Mouse (Mus musculus) limb, embryonic 13.5 days (tissue): ENCODE measurements around the gene Vps53. TPM values are rescaled to one million over a fixed set of nuclear protein-coding genes. Genes with fewer than 3 reads are reported as not detected.

ENCODE experiments used
- ATAC-seq: fragments of 200-750 bp; cut with Nextera tagmentation; 2 replicates; pipeline ENCODE4 v1.8.0; 2017; ENCODE audit warnings: low read depth, moderate number of reproducible peaks, moderate TSS enrichment; ENCODE audit not compliant: low FRiP score
- H3K27ac ChIP-seq: fragments of 300-500 bp; sonication (generic); 2 replicates; pipeline ENCODE4 v1.5.1; 2015; ENCODE audit warnings: inconsistent platforms, mild to moderate bottlenecking, moderate library complexity
- H3K27me3 ChIP-seq: fragments of 300-500 bp; sonication (generic); 2 replicates; pipeline ENCODE4 v1.6.1; 2015; ENCODE audit warnings: mild to moderate bottlenecking, inconsistent platforms
- H3K36me3 ChIP-seq: fragments of 300-500 bp; sonication (generic); 2 replicates; pipeline ENCODE4 v1.6.1; 2015; ENCODE audit warnings: inconsistent platforms, mild to moderate bottlenecking, moderate library complexity
- H3K4me1 ChIP-seq: fragments of 300-500 bp; sonication (generic); 2 replicates; pipeline ENCODE4 v1.6.1; 2015; ENCODE audit warnings: inconsistent platforms
- H3K4me2 ChIP-seq: fragments of 300-500 bp; sonication (generic); replicated peaks from 2 replicates; pipeline ENCODE4 v1.6.1; 2015; ENCODE audit warnings: inconsistent platforms, mild to moderate bottlenecking, moderate library complexity
- H3K4me3 ChIP-seq: fragments of 300-500 bp; sonication (generic); 2 replicates; pipeline ENCODE4 v1.5.1; 2015; ENCODE audit warnings: moderate library complexity, mild to moderate bottlenecking, inconsistent platforms
- H3K9ac ChIP-seq: fragments of 300-500 bp; sonication (generic); 2 replicates; pipeline ENCODE4 v1.6.1; 2015; ENCODE audit warnings: mild to moderate bottlenecking, inconsistent platforms
- H3K9me3 ChIP-seq: fragments of 300-500 bp; sonication (generic); 2 replicates; pipeline ENCODE4 v1.6.1; 2016; ENCODE audit warnings: inconsistent platforms
- WGBS: fragments of 180-500 bp; shearing (Covaris S2); methylation state at CpG from one replicate; pipeline ENCODE4 v1.1.7; 2015; 5-methylcytosine and 5-hydroxymethylcytosine counted together
- polyA plus RNA-seq: library from polyadenylated mRNA; unstranded; fragments of >200 nt; fragmentation: Nextera tagmentation; extraction: Ambion mirVana; gene quantifications from 2 replicates; pipeline ENCODE4 v1.2.1, GENCODE M21; 2015

Vps53 gene
- polyA plus RNA-seq, 1 experiment from 2014 or later: 37.5 TPM

DNA sequence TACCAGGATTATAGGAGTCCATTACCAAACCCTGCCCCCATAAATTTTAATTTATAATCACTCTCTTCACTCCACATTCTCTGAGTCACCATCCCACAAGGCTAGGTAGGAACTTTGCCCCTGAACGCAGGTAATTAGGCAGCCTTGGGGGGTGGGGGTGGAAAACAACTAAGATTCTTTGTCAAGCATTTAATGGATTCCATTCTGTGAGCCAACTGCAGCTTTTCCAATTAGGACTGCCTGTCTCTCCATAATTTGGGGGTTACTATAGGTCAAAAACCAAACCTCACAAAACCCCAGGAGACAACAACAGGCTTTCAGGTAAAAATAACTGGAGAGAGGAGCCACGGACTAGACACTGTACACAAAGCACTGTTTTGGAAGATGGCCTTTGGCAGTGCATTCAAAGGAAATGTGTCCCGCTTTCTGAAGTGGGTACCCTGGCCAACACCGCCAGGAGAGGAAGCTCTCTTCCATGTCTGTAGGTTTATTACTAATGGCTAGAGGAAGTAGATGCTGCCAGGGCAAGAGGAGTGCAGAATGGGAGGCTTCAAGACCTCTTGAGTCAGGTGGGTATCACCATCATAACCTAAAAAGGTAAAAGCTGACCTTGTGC lies 138.6 kb downstream of the Vps53 start:
- Histone ChIP-seq H3K4me2 (no peak overlapping the region), H3K4me3 (no peak overlapping the region), H3K27ac (no peak overlapping the region), H3K27me3 (no peaks in the 10 kb centered on the region), H3K4me1 (peaks cover 31% of the 10 kb centered on the region), H3K9ac (no peak overlapping the region), H3K9me3 (no peaks in the 10 kb centered on the region), H3K36me3 (peaks cover 12% of the 10 kb centered on the region)
- 63% methylated on average over 4 of the region's 4 CpGs for WGBS
- no peak for ATAC-seq

DNA sequence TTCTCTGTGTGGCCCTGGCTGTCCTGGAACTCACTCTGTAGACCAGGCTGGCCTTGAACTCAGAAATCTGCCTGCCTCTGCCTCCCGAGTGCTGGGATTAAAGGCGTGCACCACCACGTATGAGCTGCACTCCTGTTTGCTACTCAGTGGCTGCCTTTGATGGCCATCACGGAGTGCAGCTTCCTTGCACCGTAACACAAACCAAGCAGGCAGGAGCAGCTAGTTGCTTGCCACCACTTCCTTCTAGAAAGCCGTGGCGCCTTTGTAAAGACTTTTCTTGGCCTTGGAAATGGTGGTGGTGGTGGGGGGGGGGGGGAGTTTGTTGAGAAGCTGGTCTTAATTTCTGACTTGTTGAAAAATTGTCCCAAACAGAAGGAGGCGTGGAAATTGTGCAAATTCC lies 139.3 kb downstream of the Vps53 start:
- no peak overlapping the region for H3K4me3 ChIP-seq
- WGBS: 90% methylated on average over 8 of the region's 8 CpGs
- H3K27me3 ChIP-seq: no peaks in the 10 kb centered on the region

DNA sequence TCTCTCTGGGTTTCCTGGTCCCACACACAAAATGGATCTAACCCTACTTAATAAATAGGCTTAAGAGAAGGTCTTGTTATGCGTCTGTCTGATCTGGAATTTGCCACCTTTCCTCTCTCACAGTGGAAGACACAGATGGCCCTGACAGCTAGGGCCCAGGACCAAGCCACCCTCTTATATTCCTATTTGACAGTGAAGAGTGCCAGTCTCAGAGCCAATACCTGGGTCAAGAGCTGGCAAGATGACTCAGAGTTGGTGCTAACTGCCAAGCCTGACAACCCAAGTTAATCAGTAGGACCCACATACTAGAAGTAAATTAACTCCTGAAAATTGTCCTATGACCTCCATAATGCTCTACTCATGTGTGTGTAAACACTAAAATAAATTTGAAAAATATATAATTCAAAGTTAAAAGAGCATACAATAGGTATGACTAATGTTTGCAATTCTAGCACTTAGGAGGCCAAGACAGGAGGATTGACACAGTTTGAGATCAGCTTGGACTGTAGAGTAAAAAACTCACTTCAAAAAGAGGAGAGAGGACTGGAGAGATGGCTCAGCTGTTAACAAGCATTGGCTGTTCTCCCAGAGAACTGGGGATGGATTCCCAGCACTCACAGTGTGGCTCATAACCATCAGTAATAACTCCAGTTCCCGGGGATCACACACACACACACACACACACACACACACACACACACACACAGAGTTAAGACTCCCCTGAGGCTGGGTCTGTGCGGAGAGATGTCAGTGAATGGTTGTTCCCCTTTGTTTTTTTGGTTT lies 140.0 kb downstream of the Vps53 start:
- Histone ChIP-seq H3K36me3 (no peaks in the 10 kb centered on the region; the same call in 1 of the 2 replicates), H3K4me2 (no peak overlapping the region), H3K27me3 (no peaks in the 10 kb centered on the region), H3K4me3 (no peak overlapping the region), H3K27ac (no peak overlapping the region), H3K9me3 (no peaks in the 10 kb centered on the region), H3K4me1 (peaks cover 30% of the 10 kb centered on the region), H3K9ac (no peak overlapping the region)
- WGBS: 84% methylated on average over 3 of the region's 3 CpGs
- ATAC-seq: no peak

More for the DNA sequence above, 139.3 kb downstream of the Vps53 start:
- Histone ChIP-seq H3K4me2 (no peak overlapping the region), H3K36me3 (peaks cover 4% of the 10 kb centered on the region; the same call in 1 of the 2 replicates), H3K27ac (no peak overlapping the region), H3K9me3 (no peaks in the 10 kb centered on the region), H3K4me1 (peaks cover 31% of the 10 kb centered on the region), H3K9ac (no peak overlapping the region)
- no peak for ATAC-seq

DNA sequence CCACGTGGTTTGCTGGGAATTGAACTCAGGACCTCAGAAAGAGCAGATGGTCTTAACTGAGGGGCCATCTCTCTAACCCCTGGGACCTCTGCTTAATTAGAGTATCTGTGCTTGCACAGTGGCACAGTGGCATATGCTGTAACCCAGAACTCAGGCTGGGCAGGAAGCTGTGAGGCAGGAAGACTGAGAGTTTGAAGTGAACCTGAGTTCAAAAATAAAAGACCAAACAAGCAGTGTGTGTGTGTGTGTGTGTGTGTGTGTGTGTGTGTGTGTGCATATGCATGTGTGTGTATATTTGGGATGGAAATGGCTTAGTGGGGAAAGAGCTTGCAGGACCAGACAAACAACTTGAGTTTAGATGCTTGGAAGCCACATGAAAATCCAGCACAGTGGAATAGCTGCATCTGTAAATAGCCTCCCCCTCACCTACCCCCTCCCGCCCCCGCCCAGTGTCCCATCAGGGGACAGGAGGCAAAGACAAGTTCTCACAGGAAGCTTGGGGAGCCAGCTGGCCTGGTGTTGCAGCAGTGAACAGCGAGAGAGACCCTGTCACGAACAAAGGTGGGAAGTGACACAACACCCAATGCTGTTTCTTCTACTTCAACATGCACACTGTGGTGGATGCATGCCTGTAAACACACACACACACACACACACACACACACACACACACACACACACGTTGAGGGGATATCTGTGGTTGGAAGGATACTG lies 141.7 kb downstream of the Vps53 start:
- Histone ChIP-seq H3K4me2 (no peak overlapping the region), H3K27ac (no peak overlapping the region), H3K9ac (no peak overlapping the region), H3K27me3 (no peaks in the 10 kb centered on the region), H3K36me3 (no peaks in the 10 kb centered on the region), H3K9me3 (no peaks in the 10 kb centered on the region), H3K4me3 (no peak overlapping the region), H3K4me1 (peaks cover 19% of the 10 kb centered on the region)
- WGBS: 44% methylated on average over 6 of the region's 6 CpGs
- ATAC-seq: no peak

- no peak overlapping the region for H3K27ac ChIP-seq
- no peaks in the 10 kb centered on the region for H3K27me3 ChIP-seq
- ATAC-seq: no peak
- no peaks in the 10 kb centered on the region for H3K36me3 ChIP-seq
- H3K9me3 ChIP-seq: no peaks in the 10 kb centered on the region
- no peak overlapping the region for H3K4me3 ChIP-seq
- H3K4me2 ChIP-seq: no peak overlapping the region
- 77% methylated on average over 8 of the region's 8 CpGs for WGBS
- no peak overlapping the region for H3K9ac ChIP-seq
- H3K4me1 ChIP-seq: no peaks in the 10 kb centered on the region
Measured at GRCm38 (mm10) chr11:76035182-76035581, 144.3 kb downstream of the Vps53 start.

DNA sequence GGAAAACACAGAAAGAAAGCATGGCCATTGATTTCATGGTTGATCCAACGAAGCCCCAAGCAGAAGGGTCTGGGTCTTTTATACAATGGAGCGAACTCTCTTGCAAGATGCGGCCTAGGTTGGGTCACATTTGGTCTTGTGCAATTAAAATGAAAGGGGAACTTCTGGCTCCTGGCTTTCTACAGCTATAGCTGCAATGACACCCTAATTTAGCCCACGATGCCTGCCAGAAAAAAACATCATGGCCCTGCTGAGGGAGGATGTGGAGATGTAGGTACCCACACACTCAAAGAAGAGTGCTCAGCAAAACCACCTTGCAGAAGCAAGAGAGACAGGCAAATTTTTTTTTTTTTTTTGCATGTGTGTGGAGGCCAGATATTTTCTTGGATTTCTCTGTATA lies 145.6 kb downstream of the Vps53 start:
- Histone ChIP-seq H3K36me3 (no peaks in the 10 kb centered on the region), H3K9ac (no peak overlapping the region), H3K4me3 (no peak overlapping the region), H3K4me1 (no peaks in the 10 kb centered on the region), H3K4me2 (no peak overlapping the region), H3K27ac (no peak overlapping the region), H3K9me3 (no peaks in the 10 kb centered on the region), H3K27me3 (no peaks in the 10 kb centered on the region)
- WGBS: 78% methylated on average over 4 of the region's 4 CpGs
- ATAC-seq: no peak

- no peaks in the 10 kb centered on the region for H3K27me3 ChIP-seq
- no peak overlapping the region for H3K27ac ChIP-seq
- H3K9me3 ChIP-seq: no peaks in the 10 kb centered on the region
- H3K9ac ChIP-seq: no peak overlapping the region
- no peak overlapping the region for H3K4me2 ChIP-seq
- H3K36me3 ChIP-seq: no peaks in the 10 kb centered on the region
- no peak overlapping the region for H3K4me3 ChIP-seq
- ATAC-seq: no peak
- H3K4me1 ChIP-seq: no peaks in the 10 kb centered on the region
- 70% methylated on average over 6 of the region's 6 CpGs for WGBS
Measured at GRCm38 (mm10) chr11:76033359-76033758, 146.1 kb downstream of the Vps53 start.

GRCm38 (mm10) chr11:76028072-76028465 lies 151.4 kb downstream of the Vps53 start:
- no peaks in the 10 kb centered on the region for H3K9me3 ChIP-seq
- H3K27ac ChIP-seq: peak overlapping the region; percentile 78
- ATAC-seq: peak; percentile 64; the same call in 1 of the 2 replicates
- H3K4me3 ChIP-seq: peak overlapping the region; percentile 83
- H3K4me1 ChIP-seq: peaks cover 32% of the 10 kb centered on the region
- H3K4me2 ChIP-seq: peak overlapping the region; percentile 79
- H3K9ac ChIP-seq: peak overlapping the region; percentile 87
- H3K27me3 ChIP-seq: no peaks in the 10 kb centered on the region
- 4% methylated on average over 12 of the region's 14 CpGs for WGBS
- peaks cover 14% of the 10 kb centered on the region for H3K36me3 ChIP-seq

GRCm38 (mm10) chr11:76027139-76028071 lies 152.0 kb downstream of the Vps53 start, which contains the start of gene Rflnb:
Rflnb (minus strand) TSS chr11:76027782.
- H3K9me3 ChIP-seq: no peaks in the 10 kb centered on the region
- peak within 1 kb of the TSS; percentile 79 for H3K4me2 ChIP-seq
- peaks cover 20% of the 10 kb centered on the region for H3K36me3 ChIP-seq
- peak; percentile 89 for ATAC-seq
- no peaks in the 10 kb centered on the region for H3K27me3 ChIP-seq
- H3K4me3 ChIP-seq: peak within 1 kb of the TSS; percentile 83
- H3K9ac ChIP-seq: peak within 1 kb of the TSS; percentile 87
- WGBS: under 1% methylated on average over 110 of the region's 112 CpGs
- peak within 1 kb of the TSS; percentile 78 for H3K27ac ChIP-seq
- H3K4me1 ChIP-seq: peaks cover 32% of the 10 kb centered on the region

- Histone ChIP-seq H3K36me3 (peaks cover 26% of the 10 kb centered on the region), H3K4me3 (peak overlapping the region; percentile 83), H3K27me3 (no peaks in the 10 kb centered on the region), H3K9ac (peak overlapping the region; percentile 87), H3K4me1 (peaks cover 32% of the 10 kb centered on the region), H3K4me2 (peak overlapping the region; percentile 79), H3K9me3 (no peaks in the 10 kb centered on the region), H3K27ac (peak overlapping the region; percentile 78)
- ATAC-seq: no peak
- 3% methylated on average over 13 of the region's 14 CpGs for WGBS
Measured at GRCm38 (mm10) chr11:76026527-76027138, 152.8 kb downstream of the Vps53 start.

DNA sequence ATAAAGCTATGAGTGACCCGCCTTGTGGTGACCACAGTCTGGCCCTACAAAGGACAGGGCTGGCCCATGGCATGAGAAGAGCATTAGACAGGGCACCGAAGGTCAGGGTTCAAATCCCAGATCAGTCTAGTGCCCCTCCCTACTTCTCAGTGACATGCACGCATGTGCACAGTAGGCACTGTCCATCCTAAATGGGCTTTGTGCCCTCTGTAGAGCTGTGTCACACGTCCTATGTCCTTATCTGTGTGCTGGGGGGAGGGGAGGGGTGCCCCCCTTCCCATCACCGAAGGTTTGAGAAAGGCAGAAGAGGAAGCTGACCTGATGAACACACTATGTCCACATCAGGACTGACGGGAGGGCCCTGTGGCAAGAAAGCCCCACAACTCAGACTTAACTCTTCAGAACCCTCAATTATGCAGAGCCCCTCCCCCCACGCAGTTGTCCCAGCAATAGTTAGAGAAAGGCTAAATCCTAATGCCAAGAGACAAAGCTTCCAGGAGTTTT lies 154.3 kb downstream of the Vps53 start:
- Histone ChIP-seq H3K4me3 (peak overlapping the region; percentile 83; the same call in 1 of the 2 replicates), H3K27me3 (no peaks in the 10 kb centered on the region), H3K27ac (no peak overlapping the region), H3K9ac (no peak overlapping the region), H3K36me3 (peaks cover 26% of the 10 kb centered on the region), H3K9me3 (no peaks in the 10 kb centered on the region), H3K4me2 (peak overlapping the region; percentile 79), H3K4me1 (peaks cover 44% of the 10 kb centered on the region)
- no peak for ATAC-seq
- WGBS: 85% methylated on average over 7 of the region's 7 CpGs
